Mouse (Mus musculus) heart, postnatal 25 days (tissue): Measurements from ENCODE around the gene Metap2. TPM values are rescaled to one million over a fixed set of nuclear protein-coding genes. Genes with fewer than 3 reads are reported as not detected.
"Not testable (repeated sequence)": the region's sequence is repeated elsewhere in the genome, so short reads cannot be mapped to it uniquely, and the experiment has no call there.

Source experiments
- DNase-seq: peaks from one replicate; pipeline ENCODE4 v3.0.0; 2022; ENCODE audit warnings: low spot score
- intact Hi-C: fragments of 180-260 bp; cut with DNase I; formaldehyde crosslinking; loops from one replicate; pipeline ENCODE4 v1.15.1; 2025
- total RNA-seq, 2 experiments: library from RNA; stranded (reverse); gene quantifications; 2 replicates each; pipeline ENCODE4 v1.2.3; 2021

The Metap2 gene
- total RNA-seq, 2 experiments from 2014 or later = 111 to 131 TPM

DNA sequence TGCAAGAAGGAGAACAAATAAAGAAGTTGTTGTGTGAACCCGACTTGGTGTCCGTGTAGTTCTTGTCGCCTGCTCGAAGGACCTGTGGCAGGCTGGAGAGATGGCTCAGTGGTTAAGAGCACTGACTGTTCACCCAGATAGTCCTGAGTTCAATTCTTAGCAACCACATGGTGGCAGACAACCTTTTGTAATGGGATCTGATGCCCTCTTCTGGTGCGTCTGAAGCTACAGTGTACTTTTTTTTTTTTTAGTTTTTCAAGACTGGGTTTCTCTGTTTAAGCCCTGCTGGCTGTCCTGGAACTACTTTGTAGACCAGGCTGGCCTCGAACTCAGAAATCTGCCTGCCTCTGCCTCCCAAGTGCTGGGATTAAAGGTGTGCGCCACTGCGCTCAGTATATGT is 87.5 kb downstream of the Metap2 start:
- DNase-seq, intact Hi-C loops: not testable (repeated sequence)

Other genes starting within 250 kb of the Metap2 start
- gene Usp44, start 65.5 kb downstream of the Metap2 start, total RNA-seq = not detected
- 10 to 100 TPM; 38.1 to 40.4 TPM for gene Vezt, start 138.7 kb upstream of the Metap2 start, total RNA-seq
- 1 to 10 TPM; 5.6 to 6.3 TPM for gene Fgd6, start 138.9 kb upstream of the Metap2 start, total RNA-seq